Mouse (Mus musculus): ENCODE results near the gene Il10rb.

DNA sequence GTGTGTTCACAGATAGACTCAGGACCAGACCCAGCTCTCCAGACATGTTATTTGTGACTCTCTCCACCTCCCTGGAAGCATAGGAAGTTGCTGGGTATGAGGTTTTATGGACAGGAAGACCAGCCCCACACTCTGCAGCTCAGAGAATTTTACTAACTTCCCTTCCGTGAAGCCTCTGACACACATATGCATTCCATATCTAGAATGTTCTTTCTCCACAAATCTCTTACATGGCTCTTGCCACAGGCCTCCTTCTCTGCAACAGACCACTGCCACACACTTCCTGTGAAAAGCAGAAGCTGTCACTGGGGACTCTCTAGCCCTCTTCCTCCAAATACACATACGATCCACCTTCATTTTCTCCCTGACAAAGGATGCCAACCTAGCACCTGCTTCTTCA is 38.9 kb upstream of the Il10rb start:
- TF ChIP-seq UBTF (IDR thresholded peaks at IDR 0.05; ENCODE audit: low read depth, low read length) (no peak), CHD1 (IDR thresholded peaks at IDR 0.05; ENCODE audit: low read depth, low read length) (no peak)

Data from CH12.LX (cell line).